Mouse (Mus musculus): Measurements from ENCODE around the gene Nup107. TPM values are rescaled to one million over a fixed set of nuclear protein-coding genes. Genes with fewer than 3 reads are reported as not detected.
"Not testable (repeated sequence)": the region's sequence is repeated elsewhere in the genome, so short reads cannot be mapped to it uniquely, and the experiment has no call there.

The Nup107 gene
- polyA plus RNA-seq, 1 experiment from 2014 or later, result 34.9 TPM

DNA sequence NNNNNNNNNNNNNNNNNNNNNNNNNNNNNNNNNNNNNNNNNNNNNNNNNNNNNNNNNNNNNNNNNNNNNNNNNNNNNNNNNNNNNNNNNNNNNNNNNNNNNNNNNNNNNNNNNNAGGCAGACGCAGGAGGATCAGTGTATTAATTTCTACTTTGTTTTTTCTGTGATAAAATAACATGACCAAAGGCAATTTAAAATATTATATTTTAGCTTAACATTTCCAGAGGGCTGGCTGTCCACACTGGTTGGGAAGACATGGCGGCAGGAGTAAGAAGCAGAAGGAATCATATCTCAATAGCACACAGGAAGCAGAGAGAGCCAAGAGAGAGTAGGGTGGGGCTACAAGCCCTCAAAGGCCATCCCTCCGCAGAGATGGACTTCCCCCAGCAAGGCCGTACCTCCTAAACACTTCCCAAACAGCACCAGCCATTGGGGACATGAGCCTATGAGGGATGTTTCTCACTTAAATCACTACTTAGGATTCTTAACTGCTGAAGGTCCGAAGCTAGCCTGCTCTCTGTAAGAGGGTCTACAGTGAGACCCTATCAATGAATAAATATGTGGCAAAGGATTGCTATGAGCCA is 68.3 kb downstream of the Nup107 start:
- Histone ChIP-seq H3K9ac (ENCODE audit: low read depth, low read length) (no peak overlapping the region), H3K4me2 (ENCODE audit: low read length) (no peak overlapping the region), H3K4me3 (replicated peaks; ENCODE audit: low read depth, low read length) (no peak overlapping the region), H3K27ac (no peak overlapping the region), H3K27me3 (ENCODE audit: insufficient read depth, low read length) (no peaks in the 10 kb centered on the region), H3K4me1 (replicated peaks; ENCODE audit: insufficient read depth, low read length) (no peaks in the 10 kb centered on the region), H3K9me3 (replicated peaks; ENCODE audit: low read length) (no peaks in the 10 kb centered on the region), H3K36me3 (ENCODE audit: insufficient read depth, low read length) (no peaks in the 10 kb centered on the region)
- TF ChIP-seq CTCF (IDR thresholded peaks at IDR 0.05; ENCODE audit: low read depth), result no peak
- ATAC-seq (replicated peaks; ENCODE audit: low FRiP score, low read depth) (no peak), DNase-seq (ENCODE audit: low spot score) (no peak)
- WGBS, result 72% methylated on average over 5 of the region's 5 CpGs

DNA sequence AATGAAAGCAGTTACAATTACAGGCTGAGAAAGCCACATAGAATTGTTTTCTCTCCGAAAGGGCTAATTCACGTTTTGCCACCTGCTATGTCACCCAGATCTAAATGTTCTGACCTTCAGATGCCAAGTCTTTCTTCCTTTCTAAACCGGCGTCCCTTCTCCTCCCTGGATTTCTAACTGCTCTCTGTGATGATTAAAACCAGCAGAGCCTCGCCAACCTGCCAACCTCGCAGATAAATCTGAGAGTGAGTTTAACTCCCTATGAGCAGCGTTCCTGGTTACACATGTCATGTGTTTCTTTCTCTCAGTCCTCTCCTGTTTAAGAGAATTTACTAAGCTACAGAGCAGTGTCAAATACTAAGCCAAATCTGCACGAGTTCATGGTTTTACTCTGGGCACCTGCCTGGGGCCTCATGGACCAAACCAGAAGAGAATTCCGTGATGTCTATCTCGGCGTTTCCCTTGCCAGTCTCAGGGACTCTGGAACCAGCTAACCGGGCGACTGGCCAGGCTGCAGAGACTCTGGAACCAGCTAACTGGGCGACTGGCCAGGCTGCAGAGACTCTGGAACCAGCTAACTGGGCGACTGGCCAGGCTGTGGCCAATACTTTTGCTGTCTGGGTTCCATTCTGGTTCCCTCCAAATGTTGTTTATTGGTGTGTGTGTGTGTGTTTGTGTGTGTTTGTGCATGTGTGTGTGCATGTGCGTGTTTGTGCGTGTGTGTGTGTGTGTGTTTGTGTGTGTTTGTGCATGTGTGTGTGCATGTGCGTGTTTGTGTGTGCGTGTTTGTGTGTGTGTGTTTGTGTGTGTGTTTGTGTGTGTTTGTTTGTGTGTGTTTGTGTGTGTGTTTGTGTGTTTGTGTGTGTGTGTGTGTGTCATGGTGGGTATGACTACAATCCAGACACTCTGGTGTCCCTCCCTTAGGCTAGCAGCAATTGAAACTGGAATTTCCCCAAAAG is 74.1 kb downstream of the Nup107 start:
- TF ChIP-seq CTCF (IDR thresholded peaks at IDR 0.05; ENCODE audit: low read depth), result no peak
- no peak overlapping the region for H3K4me2 ChIP-seq (ENCODE audit: low read length)
- H3K27ac ChIP-seq, result peak overlapping the region; percentile 55; the same call in 1 of the 2 replicates
- no peaks in the 10 kb centered on the region for H3K27me3 ChIP-seq (ENCODE audit: insufficient read depth, low read length)
- H3K4me1 ChIP-seq (replicated peaks; ENCODE audit: insufficient read depth, low read length), result no peaks in the 10 kb centered on the region
- no peak overlapping the region for H3K4me3 ChIP-seq (replicated peaks; ENCODE audit: low read depth, low read length)
- no peak for ATAC-seq (replicated peaks; ENCODE audit: low FRiP score, low read depth)
- H3K9ac ChIP-seq (ENCODE audit: low read depth, low read length), result no peak overlapping the region
- peak; percentile 35 for DNase-seq (ENCODE audit: low spot score)
- 47% methylated on average over 19 of the region's 19 CpGs for WGBS
- H3K36me3 ChIP-seq (ENCODE audit: insufficient read depth, low read length), result no peaks in the 10 kb centered on the region
- H3K9me3 ChIP-seq (replicated peaks; ENCODE audit: low read length), result no peaks in the 10 kb centered on the region

DNA sequence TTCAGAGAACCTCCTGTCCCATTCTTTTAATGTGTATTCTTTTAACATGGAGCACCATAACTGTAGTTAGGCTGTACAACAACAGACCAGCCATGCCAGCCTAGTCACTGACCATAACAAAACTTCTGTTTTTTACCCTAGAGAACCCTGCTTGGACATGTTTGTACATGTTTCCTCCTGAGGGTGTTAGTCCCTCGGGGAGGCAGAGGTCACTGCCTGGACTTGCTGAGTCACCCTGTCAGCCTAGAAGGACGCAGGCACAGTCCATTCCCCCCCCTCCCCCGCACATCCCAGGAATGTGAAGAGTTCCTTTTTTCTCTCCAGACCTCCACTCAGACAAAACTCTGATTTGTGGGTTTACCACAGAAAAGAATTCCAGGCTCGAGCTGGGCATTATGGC is 74.9 kb downstream of the Nup107 start:
- Histone ChIP-seq H3K27me3 (ENCODE audit: insufficient read depth, low read length) (no peaks in the 10 kb centered on the region), H3K9ac (ENCODE audit: low read depth, low read length) (no peak overlapping the region), H3K36me3 (ENCODE audit: insufficient read depth, low read length) (no peaks in the 10 kb centered on the region), H3K27ac (peak overlapping the region; percentile 55), H3K4me1 (replicated peaks; ENCODE audit: insufficient read depth, low read length) (no peaks in the 10 kb centered on the region), H3K4me3 (replicated peaks; ENCODE audit: low read depth, low read length) (no peak overlapping the region), H3K4me2 (ENCODE audit: low read length) (no peak overlapping the region), H3K9me3 (replicated peaks; ENCODE audit: low read length) (no peaks in the 10 kb centered on the region)
- peak; percentile 89 for ATAC-seq (replicated peaks; ENCODE audit: low FRiP score, low read depth)
- DNase-seq (ENCODE audit: low spot score), result peak; percentile 70
- no peak for TF ChIP-seq CTCF (IDR thresholded peaks at IDR 0.05; ENCODE audit: low read depth)
- WGBS, result 6% methylated on average over 4 of the region's 4 CpGs

GRCm38 (mm10) chr10:117716686-117717085 is 75.8 kb downstream of the Nup107 start:
- no peaks in the 10 kb centered on the region for H3K36me3 ChIP-seq (ENCODE audit: insufficient read depth, low read length)
- no peak overlapping the region for H3K4me2 ChIP-seq (ENCODE audit: low read length)
- no peak overlapping the region for H3K9ac ChIP-seq (ENCODE audit: low read depth, low read length)
- H3K4me3 ChIP-seq (replicated peaks; ENCODE audit: low read depth, low read length), result no peak overlapping the region
- WGBS, result 73% methylated on average over 3 of the region's 3 CpGs
- TF ChIP-seq CTCF (IDR thresholded peaks at IDR 0.05; ENCODE audit: low read depth), result no peak
- 0 out of 2 replicates have a peak overlapping the region, but pooled peaks have one; percentile 55 for H3K27ac ChIP-seq
- H3K27me3 ChIP-seq (ENCODE audit: insufficient read depth, low read length), result no peaks in the 10 kb centered on the region
- DNase-seq (ENCODE audit: low spot score) (no peak), ATAC-seq (replicated peaks; ENCODE audit: low FRiP score, low read depth) (no peak)
- H3K4me1 ChIP-seq (replicated peaks; ENCODE audit: insufficient read depth, low read length), result no peaks in the 10 kb centered on the region
- H3K9me3 ChIP-seq (replicated peaks; ENCODE audit: low read length), result no peaks in the 10 kb centered on the region

DNA sequence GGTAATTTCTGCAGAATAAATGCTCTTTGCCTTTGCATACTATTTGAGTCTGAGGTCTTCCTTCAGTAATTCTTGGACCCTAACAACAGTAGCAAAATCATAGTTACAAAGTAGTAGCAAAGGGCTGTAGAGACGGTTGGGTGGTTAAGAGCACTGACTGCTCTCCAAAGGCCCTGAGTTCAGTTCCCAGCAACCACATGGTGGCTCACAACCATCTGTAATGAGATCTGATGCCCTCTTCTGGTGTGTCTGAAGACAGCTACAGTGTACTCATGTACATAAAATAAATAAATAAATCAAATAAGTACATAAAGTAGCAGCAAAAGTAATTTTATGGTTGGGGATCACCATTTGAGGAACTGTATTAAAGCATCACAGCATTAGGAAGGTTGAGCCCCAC is 76.9 kb downstream of the Nup107 start:
- not testable (repeated sequence) for ATAC-seq (replicated peaks; ENCODE audit: low FRiP score, low read depth); H3K27me3 ChIP-seq (ENCODE audit: insufficient read depth, low read length); H3K27ac ChIP-seq; DNase-seq (ENCODE audit: low spot score); H3K4me3 ChIP-seq (replicated peaks; ENCODE audit: low read depth, low read length); H3K36me3 ChIP-seq (ENCODE audit: insufficient read depth, low read length); H3K9ac ChIP-seq (ENCODE audit: low read depth, low read length); H3K9me3 ChIP-seq (replicated peaks; ENCODE audit: low read length); H3K4me1 ChIP-seq (replicated peaks; ENCODE audit: insufficient read depth, low read length); H3K4me2 ChIP-seq (ENCODE audit: low read length)
- WGBS, result 84% methylated on average over 1 of the region's 1 CpGs

DNA sequence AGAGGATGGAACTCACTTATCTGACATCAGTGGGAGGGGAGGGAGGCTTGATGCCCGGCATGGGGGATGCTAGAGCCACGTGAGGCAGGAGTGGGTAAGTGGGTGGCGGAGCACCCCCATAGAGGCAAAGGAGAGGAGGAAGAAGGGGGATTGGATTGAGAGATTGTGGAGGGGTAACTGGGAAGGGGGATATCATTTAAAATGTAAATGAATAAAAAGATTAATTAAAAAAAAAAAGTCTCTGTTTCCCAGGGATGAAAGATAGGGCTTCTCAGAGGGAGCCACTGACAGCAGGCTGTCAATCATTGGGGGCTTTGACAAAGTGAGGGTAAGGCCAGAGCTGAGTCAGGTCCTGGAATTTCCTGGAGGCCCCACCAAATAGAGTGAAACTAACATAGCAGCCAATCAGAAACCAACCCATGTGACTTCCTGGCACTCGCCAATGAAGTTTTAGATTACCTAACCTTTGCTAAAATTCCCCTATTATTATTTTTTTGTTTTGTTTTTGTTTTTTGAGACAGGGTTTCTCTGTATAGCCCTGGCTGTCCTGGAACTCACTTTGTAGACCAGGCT is 77.5 kb downstream of the Nup107 start:
- TF ChIP-seq CTCF (IDR thresholded peaks at IDR 0.05; ENCODE audit: low read depth), result no peak
- H3K27ac ChIP-seq, result no peak overlapping the region
- H3K4me3 ChIP-seq (replicated peaks; ENCODE audit: low read depth, low read length), result no peak overlapping the region
- no peaks in the 10 kb centered on the region for H3K9me3 ChIP-seq (replicated peaks; ENCODE audit: low read length)
- DNase-seq (ENCODE audit: low spot score) (no peak), ATAC-seq (replicated peaks; ENCODE audit: low FRiP score, low read depth) (no peak)
- H3K9ac ChIP-seq (ENCODE audit: low read depth, low read length), result no peak overlapping the region
- H3K4me2 ChIP-seq (ENCODE audit: low read length), result no peak overlapping the region
- H3K36me3 ChIP-seq (ENCODE audit: insufficient read depth, low read length), result no peaks in the 10 kb centered on the region
- 69% methylated on average over 4 of the region's 4 CpGs for WGBS
- H3K27me3 ChIP-seq (ENCODE audit: insufficient read depth, low read length), result no peaks in the 10 kb centered on the region
- no peaks in the 10 kb centered on the region for H3K4me1 ChIP-seq (replicated peaks; ENCODE audit: insufficient read depth, low read length)

Measured in kidney, postnatal 0 days (tissue).